Mouse (Mus musculus): Measurements from ENCODE around the gene Olfr1480.

The Olfr1480 gene

DNA sequence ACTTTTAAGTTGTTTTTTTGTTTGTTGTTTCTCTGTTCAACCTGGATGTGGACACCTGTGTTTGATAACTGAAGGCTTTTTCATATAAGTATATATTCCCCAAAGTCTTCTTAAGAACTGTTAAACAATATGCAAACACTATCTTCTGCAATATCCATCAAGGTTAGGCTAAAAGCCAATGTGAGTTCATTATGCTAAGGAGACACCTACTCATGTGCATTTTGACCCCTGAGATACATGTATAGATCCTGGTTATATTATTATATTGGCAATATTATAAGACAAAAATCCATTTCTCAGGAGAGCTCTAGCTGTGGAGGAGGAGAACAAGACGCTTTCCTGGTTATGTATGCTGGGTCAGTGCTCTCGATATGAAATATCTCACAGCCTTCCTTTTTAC, at the start of gene Olfr1480:
Gene Olfr1480 (plus strand): TSS at position 301 of the 400 bp plus-strand sequence.
- DNase-seq, result no peak

DNA sequence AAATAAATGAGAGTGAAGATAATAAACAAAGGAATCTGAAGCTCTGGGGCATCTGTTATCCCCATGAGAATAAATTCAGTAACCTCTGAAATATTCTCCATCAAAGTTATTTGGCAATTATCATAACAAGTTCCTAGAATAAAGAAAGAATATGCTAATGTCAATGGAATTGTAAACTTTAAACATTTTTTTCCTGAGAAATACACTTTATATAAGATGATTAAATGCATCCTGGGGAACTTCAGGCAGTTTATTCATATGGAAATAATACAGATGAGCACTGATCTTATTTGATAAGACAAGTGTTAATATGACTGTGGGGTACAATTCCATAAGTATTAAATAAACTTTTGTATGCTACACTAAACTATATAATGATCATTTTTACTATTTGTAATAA, 47.6 kb upstream of the Olfr1480 start, which contains the start of gene Olfr1475:
Gene Olfr1475 (minus strand): TSS at position 101 of the 400 bp plus-strand sequence.
- no peak for DNase-seq

DNA sequence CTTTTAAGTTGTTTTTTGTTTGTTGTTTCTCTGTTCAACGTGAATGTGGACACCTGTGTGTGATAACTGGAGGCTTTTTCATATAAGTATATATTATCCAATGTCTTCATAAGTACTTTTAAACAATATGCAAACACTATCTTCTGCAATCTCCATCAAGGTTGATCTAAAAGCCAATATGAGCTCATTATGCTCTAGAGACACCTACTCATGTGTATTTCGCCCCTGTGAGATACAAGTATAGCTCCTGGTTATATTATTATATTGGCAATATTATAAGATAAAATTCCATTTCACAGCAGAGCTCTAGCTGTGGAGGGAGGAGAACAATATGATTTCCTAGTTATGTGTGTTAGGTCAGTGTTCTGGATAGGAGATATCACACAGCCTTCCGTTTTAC, 27.5 kb upstream of the Olfr1480 start, which contains the start of gene Olfr1477:
Gene Olfr1477 (plus strand): TSS at position 301 of the 400 bp plus-strand sequence.
- DNase-seq, result no peak
